Mouse (Mus musculus) spleen, adult 2 months (tissue): Measurements from ENCODE around the gene H2al1e. TPM values are rescaled to one million over a fixed set of nuclear protein-coding genes. Genes with fewer than 3 reads are reported as not detected.

Experiments used
- DNase-seq, 2 experiments: peaks; one replicate each; pipeline versions ENCODE4 v3.0.0 to v3.0.0-alpha.2; 2012 to 2021; ENCODE audit warnings: low spot score in 2 of 2, low read depth in 1 of 2
- H3K27ac ChIP-seq: fragments of 200-500 bp; 2 replicates; pipeline ENCODE4 v1.5.1; 2012; ENCODE audit warnings: low read length, inconsistent platforms; ENCODE audit not compliant: insufficient read depth
- H3K27me3 ChIP-seq: fragments of 200-500 bp; 2 replicates; pipeline ENCODE4 v1.6.1; 2012; ENCODE audit warnings: mild to moderate bottlenecking, moderate library complexity, low read length, inconsistent platforms; ENCODE audit not compliant: control insufficient read depth, insufficient read depth
- H3K36me3 ChIP-seq: fragments of 200-500 bp; 2 replicates; pipeline ENCODE4 v1.6.1; 2012; ENCODE audit warnings: mild to moderate bottlenecking, low read length, inconsistent platforms; ENCODE audit not compliant: control insufficient read depth, insufficient read depth
- H3K4me1 ChIP-seq: fragments of 200-500 bp; 2 replicates; pipeline ENCODE4 v1.6.1; 2011; ENCODE audit warnings: inconsistent platforms; ENCODE audit not compliant: control insufficient read depth, insufficient read depth, insufficient read length
- H3K4me3 ChIP-seq: fragments of 200-500 bp; 2 replicates; pipeline ENCODE4 v1.5.1; 2011; ENCODE audit warnings: mild to moderate bottlenecking, inconsistent platforms; ENCODE audit not compliant: insufficient read depth, insufficient read length; ENCODE audit errors: extremely low read depth
- CTCF ChIP-seq: fragments of 200-500 bp; IDR thresholded peaks from 2 replicates; pipeline ENCODE4 v1.5.1; 2011; ENCODE audit warnings: mild to moderate bottlenecking, inconsistent platforms; ENCODE audit not compliant: insufficient read depth, insufficient read length, insufficient replicate concordance; ENCODE audit errors: extremely low read depth
- POLR2A ChIP-seq: fragments of 200-500 bp; IDR thresholded peaks from 2 replicates; pipeline ENCODE4 v1.6.1; 2011; ENCODE audit warnings: low read depth, low read length, inconsistent platforms
- WGBS: fragments of 180-500 bp; shearing (Covaris S2); methylation state at CpG from one replicate; pipeline ENCODE4 v1.1.7; 2018; 5-methylcytosine and 5-hydroxymethylcytosine counted together
- polyA plus RNA-seq: library from polyadenylated mRNA; depleted of rRNA; stranded (reverse); fragments of >200 nt; gene quantifications from 2 replicates; pipeline ENCODE4 v1.2.3, GENCODE M21; 2012; rRNA removed

Gene H2al1e
- polyA plus RNA-seq, 1 experiment: not detected

DNA sequence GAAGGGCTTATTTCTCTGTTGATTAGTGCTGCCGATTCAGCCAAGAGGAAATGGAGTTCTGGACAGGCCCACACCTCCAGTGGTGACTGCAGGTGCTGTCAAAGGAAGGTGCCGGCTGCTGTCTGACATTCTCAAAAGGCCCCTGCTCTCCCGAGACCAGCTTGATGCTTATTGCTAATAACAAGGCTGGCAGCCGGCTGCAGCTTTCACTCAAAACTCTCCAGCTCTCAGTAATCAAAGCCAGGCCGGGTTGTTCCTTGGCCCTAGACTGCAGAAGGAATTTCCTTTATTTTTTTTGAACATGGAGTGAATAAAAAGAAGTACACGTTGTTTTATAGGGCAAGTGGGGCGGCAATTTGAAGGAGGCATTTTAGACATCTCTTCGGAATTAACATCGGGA is 34.0 kb downstream of the H2al1e start:
- Histone ChIP-seq H3K36me3 (no peaks in the 10 kb centered on the region), H3K27ac (no peak overlapping the region), H3K27me3 (no peaks in the 10 kb centered on the region), H3K4me1 (no peaks in the 10 kb centered on the region), H3K4me3 (no peak overlapping the region)
- DNase-seq: no peak
- WGBS: 80% methylated on average over 9 of the region's 9 CpGs
- TF ChIP-seq CTCF (no peak), POLR2A (no peak)

GRCm38 (mm10) chrX:11346756-11347155 is 35.0 kb downstream of the H2al1e start:
- no peaks in the 10 kb centered on the region for H3K27me3 ChIP-seq
- TF ChIP-seq POLR2A (no peak), CTCF (no peak)
- no peaks in the 10 kb centered on the region for H3K36me3 ChIP-seq
- no peak for DNase-seq
- H3K4me3 ChIP-seq: no peak overlapping the region
- WGBS: 93% methylated on average over 3 of the region's 3 CpGs
- no peaks in the 10 kb centered on the region for H3K4me1 ChIP-seq
- H3K27ac ChIP-seq: no peak overlapping the region

DNA sequence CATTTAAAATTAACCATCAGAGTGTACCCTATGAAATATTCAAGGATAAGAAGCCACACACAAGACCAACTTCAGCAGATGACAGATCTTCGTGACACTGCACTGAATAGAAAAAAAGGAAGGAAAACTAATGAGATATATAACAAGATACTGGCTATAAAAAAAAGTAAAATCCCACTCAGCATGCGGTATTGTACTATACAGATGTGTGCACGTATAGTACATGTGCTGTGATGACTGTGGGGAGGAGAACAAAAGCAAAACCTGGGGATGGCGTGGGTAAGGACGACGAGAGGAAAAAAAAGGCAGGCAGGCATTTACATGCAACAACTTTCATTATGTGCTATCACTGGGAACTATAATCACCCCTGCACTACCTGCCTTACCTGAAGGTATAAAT is 49.1 kb downstream of the H2al1e start:
- Histone ChIP-seq H3K4me3 (no peak overlapping the region), H3K27ac (no peak overlapping the region), H3K27me3 (no peaks in the 10 kb centered on the region), H3K36me3 (no peaks in the 10 kb centered on the region), H3K4me1 (no peaks in the 10 kb centered on the region)
- 40% methylated on average over 6 of the region's 6 CpGs for WGBS
- no peak for TF ChIP-seq POLR2A
- TF ChIP-seq CTCF: no peak
- no peak for DNase-seq

DNA sequence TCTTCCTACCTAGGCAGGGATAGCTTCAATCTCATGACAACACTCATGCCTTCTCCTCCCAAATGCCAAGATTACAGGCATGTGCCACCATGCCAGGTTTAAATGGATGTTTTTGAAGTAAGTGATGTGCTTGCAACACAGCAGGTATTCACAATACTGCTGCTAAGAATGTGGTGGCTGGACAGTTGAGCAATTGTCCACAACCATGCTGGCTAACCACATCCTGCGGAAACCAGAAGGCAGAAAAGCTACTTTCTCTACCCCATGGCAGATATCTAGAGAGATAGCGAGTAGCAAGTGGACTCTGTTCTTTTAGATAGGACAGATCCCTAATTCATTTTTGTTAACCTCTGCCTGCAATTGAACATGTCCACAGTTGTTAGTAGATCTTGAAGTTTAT is 49.5 kb downstream of the H2al1e start:
- no peaks in the 10 kb centered on the region for H3K27me3 ChIP-seq
- TF ChIP-seq POLR2A: no peak
- TF ChIP-seq CTCF: no peak
- H3K27ac ChIP-seq: no peak overlapping the region
- WGBS: 49% methylated on average over 2 of the region's 2 CpGs
- no peak for DNase-seq
- no peaks in the 10 kb centered on the region for H3K36me3 ChIP-seq
- H3K4me1 ChIP-seq: no peaks in the 10 kb centered on the region
- no peak overlapping the region for H3K4me3 ChIP-seq

Other genes starting within 250 kb of the H2al1e start
- not detected in 2 replicates for gene H2al1a, start 12.7 kb upstream of the H2al1e start, polyA plus RNA-seq
- gene H2al1b, start 9.5 kb upstream of the H2al1e start, polyA plus RNA-seq: not detected in 2 replicates
- not detected in 2 replicates for gene H2al1c, start 6.3 kb upstream of the H2al1e start, polyA plus RNA-seq
- not detected in 2 replicates for gene H2al1d, start 3.1 kb upstream of the H2al1e start, polyA plus RNA-seq
- not detected in 2 replicates for gene H2al1f, start 3.2 kb downstream of the H2al1e start, polyA plus RNA-seq
- gene H2al1g, start 6.3 kb downstream of the H2al1e start, polyA plus RNA-seq: not detected in 2 replicates
- gene H2al1h, start 9.6 kb downstream of the H2al1e start, polyA plus RNA-seq: not detected in 2 replicates
- gene H2al1i, start 12.7 kb downstream of the H2al1e start, polyA plus RNA-seq: not detected in 2 replicates
- not detected in 2 replicates for gene H2al1j, start 15.9 kb downstream of the H2al1e start, polyA plus RNA-seq